Comparison of ENCODE assay signal across 7 mouse cellular contexts in the genomic region with DNA sequence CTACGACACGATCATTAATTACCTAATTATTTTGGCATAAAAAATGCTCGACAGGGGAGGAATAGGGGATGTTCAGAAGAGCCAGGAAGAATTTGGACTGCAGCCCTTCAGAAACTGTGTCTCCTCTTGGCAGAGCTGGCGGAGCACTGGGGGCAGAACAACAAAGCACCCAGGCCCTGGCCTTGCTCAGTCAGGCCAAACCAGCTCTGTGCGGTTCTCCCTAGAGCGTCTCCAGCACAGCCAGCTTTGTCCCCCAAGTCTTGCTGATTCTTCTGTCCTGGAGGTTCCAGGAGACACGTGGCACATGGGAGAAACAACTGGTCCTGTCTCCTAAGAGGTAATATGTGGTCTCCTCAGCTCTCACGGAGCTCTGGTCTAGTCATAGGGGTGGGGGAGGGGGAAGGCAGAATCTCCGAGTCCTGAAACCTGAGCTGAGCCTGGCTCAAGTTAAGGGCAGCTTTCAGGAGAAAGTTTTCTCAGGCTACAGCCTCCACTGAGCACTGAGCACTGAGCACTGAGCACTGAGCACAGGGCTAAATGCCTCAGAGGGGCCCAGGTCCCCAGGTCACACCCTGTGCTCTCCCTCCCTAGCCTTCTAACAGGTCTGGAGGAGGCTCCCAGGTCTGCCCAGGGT. TPM values are rescaled to one million over a fixed set of nuclear protein-coding genes. Genes with fewer than 3 reads are reported as not detected.
A peak's percentile ranks its signal among the peaks of the same experiment; 100 is the strongest.
DNase-seq lines count a peak whose midpoint lies in the region; ATAC-seq and TF ChIP-seq lines count a peak whose summit lies in the region.

No protein-coding gene starts in this region.

- H3K4me1 ChIP-seq in forebrain, postnatal 0 days (ENCODE audit: insufficient read depth): peaks cover 32% of the 10 kb centered on the region

- peak; percentile 32 for DNase-seq in ovary, postnatal 36 days (ENCODE audit: low spot score)
- DNase-seq in ovary, postnatal 10 days (ENCODE audit: low spot score): no peak
- no peak for DNase-seq in forebrain, postnatal 0 days
- DNase-seq in kidney, postnatal 36 days: peak; percentile 67 to 75
- no peak for DNase-seq in thymus, postnatal 36 days
- DNase-seq in frontal cortex, postnatal 25 days (ENCODE audit: low spot score in 2 of 2): no peak
- DNase-seq in yolk sac, embryonic 10.5 days (ENCODE audit: low spot score): no peak

- H3K27ac ChIP-seq in forebrain, postnatal 0 days (ENCODE audit: low read depth, low read length): peak overlapping the region; percentile 78

- 22% methylated on average over 9 of the region's 9 CpGs for WGBS in forebrain, postnatal 0 days

- H3K36me3 ChIP-seq in forebrain, postnatal 0 days (ENCODE audit: insufficient read depth): no peaks in the 10 kb centered on the region

- no peak overlapping the region for H3K4me2 ChIP-seq in forebrain, postnatal 0 days (ENCODE audit: low read depth)

- H3K9me3 ChIP-seq in forebrain, postnatal 0 days (ENCODE audit: low read length): no peaks in the 10 kb centered on the region

- peak; percentile 39 for ATAC-seq in forebrain, postnatal 0 days

- no peak overlapping the region for H3K4me3 ChIP-seq in forebrain, postnatal 0 days (ENCODE audit: low read depth, low read length)

- no peak for TF ChIP-seq CTCF in forebrain, postnatal 0 days (IDR thresholded peaks at IDR 0.05; ENCODE audit: low read depth)

- H3K27me3 ChIP-seq in forebrain, postnatal 0 days (ENCODE audit: insufficient read depth, low read length): no peaks in the 10 kb centered on the region

- H3K9ac ChIP-seq in forebrain, postnatal 0 days: no peak overlapping the region

RNA-seq across cellular contexts. Expression of gene Nav1, which starts 43.2 kb away (rescaled TPM):
- 67.9 and 85.8 TPM in 2 replicates for total RNA-seq in forebrain, postnatal 0 days (2014; rRNA removed)
- 19.7 and 35.5 TPM in 2 replicates for polyA plus RNA-seq in forebrain, postnatal 0 days (2015; fragmentation: Nextera tagmentation; extraction: Ambion mirVana)

Comparison
In these comparisons a context has a peak if more than half of its experiments do, and no peak if none do; other contexts are left out.
1. DNase-seq: peak in ovary, postnatal 36 days (single experiment) and kidney, postnatal 36 days (2 of 2); none in ovary, postnatal 10 days (single experiment), forebrain, postnatal 0 days (single experiment), thymus, postnatal 36 days (0 of 2), frontal cortex, postnatal 25 days (0 of 2) and yolk sac, embryonic 10.5 days (single experiment).